Mouse (Mus musculus) MEL (cell line): ENCODE results near the gene Vipr1. TPM values are rescaled to one million over a fixed set of nuclear protein-coding genes. Genes with fewer than 3 reads are reported as not detected.

ENCODE experiments used
- DNase-seq: peaks from one replicate; pipeline ENCODE4 v3.0.0; 2011; ENCODE audit warnings: low read depth, low spot score
- H3K27ac ChIP-seq: 2 replicates; pipeline ENCODE4 v1.5.1; 2012; ENCODE audit warnings: low read depth, mild to moderate bottlenecking, control low read depth, low read length, moderate library complexity; ENCODE audit not compliant: control insufficient read depth
- H3K27me3 ChIP-seq, 2 experiments: fragments of 150-350 bp in 1 of 2; sonication (generic) in 1 of 2; 2 replicates each; pipeline ENCODE4 v1.6.1; 2012; ENCODE audit warnings: low read length in 2 of 2, mild to moderate bottlenecking in 2 of 2, improper control_type of control experiment in 1 of 2, moderate library complexity in 1 of 2; ENCODE audit not compliant: insufficient read depth in 2 of 2, control insufficient read depth in 1 of 2
- H3K36me3 ChIP-seq, 2 experiments: 2 replicates each; pipeline ENCODE4 v1.6.1; 2012 to 2014; ENCODE audit warnings: low read length in 2 of 2, improper control_type of control experiment in 1 of 2, inconsistent platforms in 1 of 2, mild to moderate bottlenecking in 1 of 2; ENCODE audit not compliant: insufficient read depth in 2 of 2, control insufficient read depth in 1 of 2
- H3K4me1 ChIP-seq, 2 experiments: fragments of 150-350 bp in 1 of 2; sonication (generic) in 1 of 2; 2 replicates each; pipeline ENCODE4 v1.6.1; 2012; ENCODE audit warnings: low read length in 2 of 2, improper control_type of control experiment in 1 of 2, mild to moderate bottlenecking in 1 of 2; ENCODE audit not compliant: insufficient read depth in 2 of 2, control insufficient read depth in 1 of 2
- H3K4me3 ChIP-seq, 2 experiments: fragments of 150-350 bp in 1 of 2; sonication (generic) in 1 of 2; 2 replicates each; pipeline ENCODE4 v1.5.1; 2012; ENCODE audit warnings: low read depth in 2 of 2, low read length in 2 of 2, mild to moderate bottlenecking in 2 of 2, moderate library complexity in 2 of 2, control low read depth in 1 of 2, improper control_type of control experiment in 1 of 2; ENCODE audit not compliant: control insufficient read depth in 1 of 2, insufficient read depth in 1 of 2
- H3K79me2 ChIP-seq: 2 replicates; pipeline ENCODE4 v1.6.1; 2012; ENCODE audit warnings: mild to moderate bottlenecking, low read length, moderate library complexity; ENCODE audit not compliant: control insufficient read depth, poor library complexity, insufficient read depth
- H3K9ac ChIP-seq: 2 replicates; pipeline ENCODE4 v1.6.1; 2012; ENCODE audit warnings: low read depth, mild to moderate bottlenecking, control low read depth, low read length, moderate library complexity; ENCODE audit not compliant: control insufficient read depth, poor library complexity, severe bottlenecking
- H3K9me3 ChIP-seq: fragments of 150-350 bp; sonication (generic); replicated peaks from 2 replicates; pipeline ENCODE4 v1.6.1; 2012; ENCODE audit warnings: mild to moderate bottlenecking, low read length, improper control_type of control experiment, moderate library complexity; ENCODE audit not compliant: insufficient read depth
- CTCF ChIP-seq, 3 experiments: IDR thresholded peaks in 2 of 3; conservative IDR thresholded peaks in 1 of 3; 2 replicates each; pipeline ENCODE4 v1.5.1; 2011 to 2012; ENCODE audit warnings: low read length in 3 of 3, low read depth in 2 of 3, mild to moderate bottlenecking in 2 of 3, improper control_type of control experiment in 1 of 3, inconsistent platforms in 1 of 3, mixed read lengths in 1 of 3, moderate library complexity in 1 of 3; ENCODE audit not compliant: control insufficient read depth in 1 of 3, insufficient read depth in 1 of 3, poor library complexity in 1 of 3, severe bottlenecking in 1 of 3
- E2F4 ChIP-seq: IDR thresholded peaks from 2 replicates; pipeline ENCODE4 v1.6.1; 2011; ENCODE audit warnings: low read depth, low read length, improper control_type of control experiment, borderline replicate concordance
- ELF1 ChIP-seq: IDR thresholded peaks from 2 replicates; pipeline ENCODE4 v1.6.1; 2014; ENCODE audit warnings: low read depth, mild to moderate bottlenecking, inconsistent platforms, low read length, improper control_type of control experiment, moderate library complexity
- EP300 ChIP-seq, 2 experiments: IDR thresholded peaks; 2 replicates each; pipeline ENCODE4 v1.6.1; 2011; ENCODE audit warnings: improper control_type of control experiment in 2 of 2, low read length in 2 of 2, low read depth in 1 of 2, mild to moderate bottlenecking in 1 of 2
- GABPA ChIP-seq: IDR thresholded peaks from 2 replicates; pipeline ENCODE4 v1.6.1; 2012; ENCODE audit warnings: low read depth, mild to moderate bottlenecking, inconsistent platforms, low read length, improper control_type of control experiment, moderate library complexity
- JUND ChIP-seq: IDR thresholded peaks from 2 replicates; pipeline ENCODE4 v1.6.1; 2011; ENCODE audit warnings: low read depth, mild to moderate bottlenecking, improper control_type of control experiment, low read length
- MAFK ChIP-seq: IDR thresholded peaks from 2 replicates; pipeline ENCODE4 v1.6.1; 2011; ENCODE audit warnings: low read depth, mild to moderate bottlenecking, low read length, improper control_type of control experiment, borderline replicate concordance
- MAX ChIP-seq: IDR thresholded peaks from 2 replicates; pipeline ENCODE4 v1.6.1; 2011; ENCODE audit warnings: low read length, improper control_type of control experiment
- MAZ ChIP-seq: IDR thresholded peaks from 2 replicates; pipeline ENCODE4 v1.6.1; 2012; ENCODE audit warnings: low read depth, mild to moderate bottlenecking, inconsistent platforms, low read length, improper control_type of control experiment
- MEF2A ChIP-seq: IDR thresholded peaks from 2 replicates; pipeline ENCODE4 v1.6.1; 2014; ENCODE audit warnings: low read depth, mild to moderate bottlenecking, inconsistent platforms, low read length, improper control_type of control experiment; ENCODE audit not compliant: poor library complexity, insufficient replicate concordance, severe bottlenecking; ENCODE audit errors: extremely low read depth
- MYB ChIP-seq: IDR thresholded peaks from 2 replicates; pipeline ENCODE4 v1.6.1; 2011; ENCODE audit warnings: mild to moderate bottlenecking, low read depth, low read length, improper control_type of control experiment
- MYC ChIP-seq: IDR thresholded peaks from 2 replicates; pipeline ENCODE4 v1.6.1; 2011; ENCODE audit warnings: low read depth, mild to moderate bottlenecking, low read length, improper control_type of control experiment, moderate library complexity
- NELFE ChIP-seq: IDR thresholded peaks from 2 replicates; pipeline ENCODE4 v1.6.1; 2011; ENCODE audit warnings: low read depth, low read length, improper control_type of control experiment
- POLR2A ChIP-seq, 2 experiments: IDR thresholded peaks; 2 replicates each; pipeline ENCODE4 v1.6.1; 2011 to 2012; ENCODE audit warnings: low read length in 2 of 2, mild to moderate bottlenecking in 2 of 2, control low read depth in 1 of 2, improper control_type of control experiment in 1 of 2, low read depth in 1 of 2, moderate library complexity in 1 of 2; ENCODE audit not compliant: control insufficient read depth in 1 of 2, insufficient read depth in 1 of 2, poor library complexity in 1 of 2
- POLR2AphosphoS2 ChIP-seq: IDR thresholded peaks from 2 replicates; pipeline ENCODE4 v1.6.1; 2011; ENCODE audit warnings: low read length, improper control_type of control experiment
- SMC3 ChIP-seq: IDR thresholded peaks from 2 replicates; pipeline ENCODE4 v1.6.1; 2011; ENCODE audit warnings: low read depth, low read length, improper control_type of control experiment
- TAL1 ChIP-seq: IDR thresholded peaks from 2 replicates; pipeline ENCODE4 v1.6.1; 2012; ENCODE audit warnings: mild to moderate bottlenecking, inconsistent platforms, low read length, moderate library complexity, mixed read lengths
- TBP ChIP-seq: IDR thresholded peaks from 2 replicates; pipeline ENCODE4 v1.8.0; 2011; ENCODE audit warnings: low read depth, low read length, improper control_type of control experiment
- TCF12 ChIP-seq: IDR thresholded peaks from 2 replicates; pipeline ENCODE4 v1.6.1; 2014; ENCODE audit warnings: low read depth, mild to moderate bottlenecking, inconsistent platforms, low read length, improper control_type of control experiment, moderate library complexity
- USF1 ChIP-seq: IDR thresholded peaks from 2 replicates; pipeline ENCODE4 v1.6.1; 2014; ENCODE audit warnings: low read depth, mild to moderate bottlenecking, inconsistent platforms, low read length, improper control_type of control experiment, moderate library complexity
- USF2 ChIP-seq, 2 experiments: IDR thresholded peaks; 2 replicates each; pipeline ENCODE4 v1.6.1; 2011 to 2012; ENCODE audit warnings: improper control_type of control experiment in 2 of 2, low read length in 2 of 2, borderline replicate concordance in 1 of 2, inconsistent platforms in 1 of 2, low read depth in 1 of 2, mild to moderate bottlenecking in 1 of 2; ENCODE audit not compliant: insufficient read depth in 1 of 2
- ZC3H11A ChIP-seq: IDR thresholded peaks from 2 replicates; pipeline ENCODE4 v1.6.1; 2012; ENCODE audit warnings: low read depth, mild to moderate bottlenecking, inconsistent platforms, low read length, improper control_type of control experiment
- ZMIZ1 ChIP-seq: IDR thresholded peaks from 2 replicates; pipeline ENCODE4 v1.6.1; 2012; ENCODE audit warnings: low read depth, mild to moderate bottlenecking, inconsistent platforms, low read length, improper control_type of control experiment, moderate library complexity
- ZNF384 ChIP-seq: IDR thresholded peaks from 2 replicates; pipeline ENCODE4 v1.6.1; 2012; ENCODE audit warnings: low read depth, mild to moderate bottlenecking, inconsistent platforms, low read length, improper control_type of control experiment
- polyA plus RNA-seq, 2 experiments: library from polyadenylated mRNA; stranded (reverse) in 1 of 2; unstranded in 1 of 2; fragments of >175 nt in 1 of 2; fragments of >200 nt in 1 of 2; gene quantifications; 2 replicates each; pipeline versions ENCODE4 v1.2.1 to v1.2.4; 2012; ENCODE audit warnings: low replicate concordance in 2 of 2, low read depth in 1 of 2; ENCODE audit not compliant: insufficient read length in 2 of 2, insufficient read depth in 1 of 2, missing spikeins in 1 of 2
- total RNA-seq: library from RNA; depleted of rRNA; stranded (reverse); fragments of 300-350 nt; gene quantifications from 2 replicates; pipeline ENCODE4 v1.2.3, GENCODE M21; 2012

Vipr1 gene
- total and polyA plus RNA-seq, 3 experiments, result not detected

DNA sequence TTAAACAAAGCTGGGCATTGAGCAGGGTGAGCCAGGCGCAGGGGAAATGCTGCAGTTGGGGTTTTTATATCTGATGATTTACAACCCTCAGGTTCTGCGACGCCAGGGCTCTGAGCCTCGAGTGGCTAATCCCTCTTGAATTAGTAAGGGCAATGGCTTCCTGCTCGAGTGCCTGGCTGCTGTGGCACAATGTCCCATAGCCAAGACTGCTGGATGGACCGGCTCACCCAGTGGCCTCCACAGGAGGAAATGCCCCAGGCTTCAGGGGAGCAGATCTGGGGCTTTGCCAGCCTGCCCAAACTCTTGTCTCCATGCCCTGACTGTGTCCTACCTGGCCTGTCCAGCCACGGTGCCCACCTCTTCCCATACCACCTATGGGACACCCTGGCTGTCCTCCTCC lies 23.1 kb upstream of the Vipr1 start:
- H3K79me2 ChIP-seq, result no peaks in the 10 kb centered on the region
- H3K36me3 ChIP-seq, result no peaks in the 10 kb centered on the region
- no peaks in the 10 kb centered on the region for H3K4me1 ChIP-seq
- H3K9ac ChIP-seq, result no peak overlapping the region
- H3K4me3 ChIP-seq, result no peak overlapping the region
- DNase-seq, result no peak
- H3K9me3 ChIP-seq, result no peaks in the 10 kb centered on the region
- H3K27me3 ChIP-seq, result peaks cover 0 to 2% of the 10 kb centered on the region in 2 experiments; a peak in 1 of 4 replicates
- no peak overlapping the region for H3K27ac ChIP-seq
- TF ChIP-seq TCF12 (no peak), MYB (no peak), ZC3H11A (no peak), POLR2A (IDR thresholded peaks at IDR 0.05; ENCODE audit: control insufficient read depth in 1 of 2, insufficient read depth in 1 of 2, low read depth in 1 of 2, low read length in 2 of 2, poor library complexity in 1 of 2) (no peak), TAL1 (no peak), JUND (no peak), CTCF (IDR thresholded peaks at IDR 0.05 in 2 of 3, conservative IDR thresholded peaks at IDR 0.05 in 1 of 3; ENCODE audit: control insufficient read depth in 1 of 3, insufficient read depth in 1 of 3, low read depth in 2 of 3, low read length in 3 of 3, poor library complexity in 1 of 3, severe bottlenecking in 1 of 3) (no peak), ELF1 (no peak), USF2 (IDR thresholded peaks at IDR 0.05; ENCODE audit: borderline replicate concordance in 1 of 2, insufficient read depth in 1 of 2, low read depth in 1 of 2, low read length in 2 of 2) (no peak), MAZ (no peak)

GRCm38 (mm10) chr9:121623235-121623634 lies 19.3 kb upstream of the Vipr1 start:
- no peaks in the 10 kb centered on the region for H3K9me3 ChIP-seq
- H3K4me3 ChIP-seq, result no peak overlapping the region
- no peaks in the 10 kb centered on the region for H3K4me1 ChIP-seq
- no peaks in the 10 kb centered on the region for H3K79me2 ChIP-seq
- DNase-seq, result no peak
- no peak for TF ChIP-seq EP300 (IDR thresholded peaks at IDR 0.05; ENCODE audit: low read depth in 1 of 2, low read length in 2 of 2)
- no peak for TF ChIP-seq ZNF384
- no peak for TF ChIP-seq ZC3H11A
- no peak for TF ChIP-seq ELF1
- no peak for TF ChIP-seq MAFK
- TF ChIP-seq JUND, result no peak
- TF ChIP-seq POLR2A (IDR thresholded peaks at IDR 0.05; ENCODE audit: control insufficient read depth in 1 of 2, insufficient read depth in 1 of 2, low read depth in 1 of 2, low read length in 2 of 2, poor library complexity in 1 of 2), result no peak
- no peak for TF ChIP-seq MAX
- no peak for TF ChIP-seq POLR2AphosphoS2
- TF ChIP-seq TBP, result no peak
- TF ChIP-seq USF1, result no peak
- no peak for TF ChIP-seq MYC
- no peak for TF ChIP-seq GABPA
- TF ChIP-seq SMC3, result no peak
- no peak for TF ChIP-seq MEF2A
- no peak for TF ChIP-seq NELFE
- no peak for TF ChIP-seq ZMIZ1
- no peak for TF ChIP-seq CTCF (IDR thresholded peaks at IDR 0.05 in 2 of 3, conservative IDR thresholded peaks at IDR 0.05 in 1 of 3; ENCODE audit: control insufficient read depth in 1 of 3, insufficient read depth in 1 of 3, low read depth in 2 of 3, low read length in 3 of 3, poor library complexity in 1 of 3, severe bottlenecking in 1 of 3)
- TF ChIP-seq E2F4, result no peak
- H3K27ac ChIP-seq, result no peak overlapping the region
- no peaks in the 10 kb centered on the region for H3K36me3 ChIP-seq
- H3K9ac ChIP-seq, result no peak overlapping the region
- no peaks in the 10 kb centered on the region; a peak in 1 of 4 replicates for H3K27me3 ChIP-seq
